Mouse (Mus musculus): ENCODE data around the gene Slc17a7. TPM values are rescaled to one million over a fixed set of nuclear protein-coding genes. Genes with fewer than 3 reads are reported as not detected.

The Slc17a7 gene
- polyA plus RNA-seq, 1 experiment from 2014 or later = 0.52 TPM

GRCm38 (mm10) chr7:45191803-45192363 is 28.1 kb downstream of the Slc17a7 start:
- Histone ChIP-seq H3K4me1 (peaks cover 40% of the 10 kb centered on the region), H3K36me3 (no peaks in the 10 kb centered on the region), H3K27ac (replicated peaks) (peak overlapping the region; percentile 49; the same call in 1 of the 2 replicates), H3K27me3 (ENCODE audit: low read depth, poor library complexity, severe bottlenecking) (peaks cover 72% of the 10 kb centered on the region), H3K9me3 (replicated peaks) (no peaks in the 10 kb centered on the region), H3K4me3 (no peak overlapping the region)
- WGBS = 37% methylated on average over 8 of the region's 8 CpGs
- DNase-seq (ENCODE audit: low spot score) = no peak

GRCm38 (mm10) chr7:45192585-45193310 is 29.0 kb downstream of the Slc17a7 start:
- Histone ChIP-seq H3K27ac (replicated peaks) (no peak overlapping the region), H3K9me3 (replicated peaks) (no peaks in the 10 kb centered on the region), H3K36me3 (no peaks in the 10 kb centered on the region), H3K4me1 (peaks cover 43% of the 10 kb centered on the region), H3K27me3 (ENCODE audit: low read depth, poor library complexity, severe bottlenecking) (peaks cover 74% of the 10 kb centered on the region), H3K4me3 (no peak overlapping the region)
- no peak for DNase-seq (ENCODE audit: low spot score)
- WGBS = 88% methylated on average over 7 of the region's 7 CpGs

GRCm38 (mm10) chr7:45193406-45193805 is 29.7 kb downstream of the Slc17a7 start:
- WGBS = 62% methylated on average over 5 of the region's 5 CpGs
- Histone ChIP-seq H3K4me3 (no peak overlapping the region), H3K36me3 (no peaks in the 10 kb centered on the region), H3K4me1 (peaks cover 46% of the 10 kb centered on the region), H3K27ac (replicated peaks) (no peak overlapping the region), H3K9me3 (replicated peaks) (no peaks in the 10 kb centered on the region), H3K27me3 (ENCODE audit: low read depth, poor library complexity, severe bottlenecking) (peaks cover 70% of the 10 kb centered on the region)
- DNase-seq (ENCODE audit: low spot score) = no peak

- WGBS = 69% methylated on average over 17 of the region's 17 CpGs
- Histone ChIP-seq H3K4me1 (peaks cover 52% of the 10 kb centered on the region), H3K27ac (replicated peaks) (no peak overlapping the region; the same call in 1 of the 2 replicates), H3K27me3 (ENCODE audit: low read depth, poor library complexity, severe bottlenecking) (peaks cover 67% of the 10 kb centered on the region), H3K9me3 (replicated peaks) (no peaks in the 10 kb centered on the region), H3K4me3 (no peak overlapping the region), H3K36me3 (no peaks in the 10 kb centered on the region)
- no peak for DNase-seq (ENCODE audit: low spot score)
These were observed 30.4 kb downstream of the Slc17a7 start for GRCm38 (mm10) chr7:45193871-45194785.

- 58% methylated on average over 13 of the region's 13 CpGs for WGBS
- Histone ChIP-seq H3K27ac (replicated peaks) (peak overlapping the region; percentile 2), H3K4me1 (peaks cover 52% of the 10 kb centered on the region)
These were observed 31.8 kb downstream of the Slc17a7 start for GRCm38 (mm10) chr7:45195341-45196175.

GRCm38 (mm10) chr7:45196176-45196535 is 32.4 kb downstream of the Slc17a7 start:
- peaks cover 61% of the 10 kb centered on the region for H3K27me3 ChIP-seq (ENCODE audit: low read depth, poor library complexity, severe bottlenecking)
- H3K27ac ChIP-seq (replicated peaks) = peak overlapping the region; percentile 2; the same call in 1 of the 2 replicates
- 85% methylated on average over 4 of the region's 4 CpGs for WGBS

More at GRCm38 (mm10) chr7:45195341-45196175, 31.8 kb downstream of the Slc17a7 start:
- peaks cover 62% of the 10 kb centered on the region for H3K27me3 ChIP-seq (ENCODE audit: low read depth, poor library complexity, severe bottlenecking)
- H3K36me3 ChIP-seq = no peaks in the 10 kb centered on the region
- H3K9me3 ChIP-seq (replicated peaks) = no peaks in the 10 kb centered on the region
- no peak overlapping the region for H3K4me3 ChIP-seq
- DNase-seq (ENCODE audit: low spot score) = no peak

GRCm38 (mm10) chr7:45196994-45197393 is 33.2 kb downstream of the Slc17a7 start:
- WGBS = 74% methylated on average over 5 of the region's 5 CpGs
- no peak overlapping the region for H3K27ac ChIP-seq (replicated peaks)
- peaks cover 53% of the 10 kb centered on the region for H3K27me3 ChIP-seq (ENCODE audit: low read depth, poor library complexity, severe bottlenecking)

More at GRCm38 (mm10) chr7:45196176-45196535, 32.4 kb downstream of the Slc17a7 start:
- no peak for DNase-seq (ENCODE audit: low spot score)
- H3K36me3 ChIP-seq = no peaks in the 10 kb centered on the region
- no peak overlapping the region for H3K4me3 ChIP-seq
- H3K9me3 ChIP-seq (replicated peaks) = no peaks in the 10 kb centered on the region
- peaks cover 49% of the 10 kb centered on the region for H3K4me1 ChIP-seq

GRCm38 (mm10) chr7:45198435-45198834 is 34.7 kb downstream of the Slc17a7 start:
- Histone ChIP-seq H3K4me1 (peaks cover 35% of the 10 kb centered on the region), H3K4me3 (no peak overlapping the region), H3K27ac (replicated peaks) (0 out of 2 replicates have a peak overlapping the region, but pooled peaks have one; percentile 23), H3K36me3 (no peaks in the 10 kb centered on the region), H3K9me3 (replicated peaks) (no peaks in the 10 kb centered on the region), H3K27me3 (ENCODE audit: low read depth, poor library complexity, severe bottlenecking) (peaks cover 58% of the 10 kb centered on the region)
- DNase-seq (ENCODE audit: low spot score) = peak; percentile 68
- 14% methylated on average over 5 of the region's 5 CpGs for WGBS

More at GRCm38 (mm10) chr7:45196994-45197393, 33.2 kb downstream of the Slc17a7 start:
- Histone ChIP-seq H3K9me3 (replicated peaks) (no peaks in the 10 kb centered on the region), H3K4me3 (no peak overlapping the region), H3K36me3 (no peaks in the 10 kb centered on the region), H3K4me1 (peaks cover 42% of the 10 kb centered on the region)
- no peak for DNase-seq (ENCODE audit: low spot score)

GRCm38 (mm10) chr7:45198961-45199360 is 35.2 kb downstream of the Slc17a7 start:
- Histone ChIP-seq H3K4me3 (no peak overlapping the region), H3K27me3 (ENCODE audit: low read depth, poor library complexity, severe bottlenecking) (peaks cover 58% of the 10 kb centered on the region), H3K9me3 (replicated peaks) (no peaks in the 10 kb centered on the region), H3K4me1 (peaks cover 30% of the 10 kb centered on the region), H3K27ac (replicated peaks) (no peak overlapping the region), H3K36me3 (no peaks in the 10 kb centered on the region)
- DNase-seq (ENCODE audit: low spot score) = no peak
- WGBS = 84% methylated on average over 11 of the region's 11 CpGs

- Histone ChIP-seq H3K4me1 (peaks cover 18% of the 10 kb centered on the region), H3K27me3 (ENCODE audit: low read depth, poor library complexity, severe bottlenecking) (peaks cover 38% of the 10 kb centered on the region), H3K27ac (replicated peaks) (no peak overlapping the region), H3K9me3 (replicated peaks) (no peaks in the 10 kb centered on the region), H3K4me3 (no peak overlapping the region), H3K36me3 (no peaks in the 10 kb centered on the region)
- WGBS = 60% methylated on average over 10 of the region's 10 CpGs
- no peak for DNase-seq (ENCODE audit: low spot score)
These were observed 38.9 kb downstream of the Slc17a7 start for GRCm38 (mm10) chr7:45202654-45203053.

GRCm38 (mm10) chr7:45204380-45205143 is 40.8 kb downstream of the Slc17a7 start, which contains the start of gene Ccdc155:
Gene Ccdc155, minus strand, starts transcription at chr7:45204892.
- peak; percentile 99 for DNase-seq (ENCODE audit: low spot score)
- WGBS = 9% methylated on average over 44 of the region's 44 CpGs
- H3K36me3 ChIP-seq = no peaks in the 10 kb centered on the region
- peak within 1 kb of the TSS; percentile 61 for H3K4me3 ChIP-seq
- peak within 1 kb of the TSS; percentile 86 for H3K27ac ChIP-seq (replicated peaks)
- peaks cover 8% of the 10 kb centered on the region; the same call in 1 of the 2 replicates for H3K4me1 ChIP-seq
- H3K9me3 ChIP-seq (replicated peaks) = no peaks in the 10 kb centered on the region; the same call in 1 of the 2 replicates
- peaks cover 36% of the 10 kb centered on the region for H3K27me3 ChIP-seq (ENCODE audit: low read depth, poor library complexity, severe bottlenecking)
